12 mouse cellular contexts compared by ENCODE assay signal in genomic region chr13:37866846-37867245, GRCm38 (mm10).
A peak's percentile ranks its signal among the peaks of the same experiment; 100 is the strongest.
DNase-seq lines count a peak whose midpoint lies in the region; ATAC-seq lines count a peak whose summit lies in the region.
"Had no signal": no experiment of that assay in that cellular context is flagged by ENCODE, and none has a peak within 500 bp of the region (broad histone marks: within the 10 kb centered on the region; RNA-seq: fewer than 3 reads in every experiment).

No protein-coding gene starts in this region.

- intact Hi-C loops in heart, postnatal 25 days (cut with DNase I) = no loop called here

- peak overlapping the region; percentile 69 for H3K27ac ChIP-seq in heart, embryonic 10.5 days
- peak overlapping the region; percentile 61 for H3K27ac ChIP-seq in liver, embryonic 12.5 days
- H3K27ac ChIP-seq in liver, embryonic 11.5 days (ENCODE audit: low read depth, low read length) = no peak overlapping the region; the same call in 1 of the 2 replicates
- peak overlapping the region; percentile 77 for H3K27ac ChIP-seq in liver, embryonic 13.5 days

- WGBS in heart, embryonic 10.5 days = 49% methylated on average over 3 of the region's 3 CpGs
- WGBS in liver, embryonic 12.5 days (ENCODE audit: insufficient replicate concordance) = 53% methylated on average over 3 of the region's 3 CpGs
- WGBS in liver, embryonic 11.5 days = 57% methylated on average over 3 of the region's 3 CpGs
- 46% methylated on average over 3 of the region's 3 CpGs for WGBS in liver, embryonic 13.5 days (ENCODE audit: insufficient replicate concordance)

- H3K4me3 ChIP-seq in heart, embryonic 10.5 days = no peak overlapping the region
- H3K4me3 ChIP-seq in liver, embryonic 12.5 days = no peak overlapping the region
- H3K4me3 ChIP-seq in liver, embryonic 11.5 days (ENCODE audit: low read depth, low read length) = no peak overlapping the region
- H3K4me3 ChIP-seq in liver, embryonic 13.5 days (replicated peaks) = no peak overlapping the region

- no peaks in the 10 kb centered on the region for H3K27me3 ChIP-seq in heart, embryonic 10.5 days (ENCODE audit: insufficient read depth, poor library complexity, severe bottlenecking)
- H3K27me3 ChIP-seq in liver, embryonic 12.5 days (replicated peaks) = no peaks in the 10 kb centered on the region
- H3K27me3 ChIP-seq in liver, embryonic 11.5 days (replicated peaks; ENCODE audit: control insufficient read depth, insufficient read depth, low read length) = no peaks in the 10 kb centered on the region
- no peaks in the 10 kb centered on the region for H3K27me3 ChIP-seq in liver, embryonic 13.5 days

- no peaks in the 10 kb centered on the region for H3K9me3 ChIP-seq in heart, embryonic 10.5 days
- H3K9me3 ChIP-seq in liver, embryonic 12.5 days (replicated peaks) = no peaks in the 10 kb centered on the region
- no peaks in the 10 kb centered on the region for H3K9me3 ChIP-seq in liver, embryonic 11.5 days (ENCODE audit: control insufficient read depth, low read length)
- H3K9me3 ChIP-seq in liver, embryonic 13.5 days (replicated peaks) = no peaks in the 10 kb centered on the region

- no peak for DNase-seq in heart, embryonic 10.5 days (ENCODE audit: low spot score)
- no peak for DNase-seq in heart, postnatal 25 days (ENCODE audit: low spot score)
- DNase-seq in liver, embryonic 11.5 days (ENCODE audit: low spot score) = no peak
- peak; percentile 25 for DNase-seq in NIH3T3 (ENCODE audit: low read depth)
- DNase-seq in liver, embryonic 13.5 days = no peak
- no peak for DNase-seq in cerebellum, postnatal 36 days
- no peak for DNase-seq in cerebellum, postnatal 25 days
- DNase-seq: gastrocnemius, postnatal 10 days; kidney, adult 2 months; left cerebral cortex, postnatal 4 days; right cerebral cortex, postnatal 14 days had no signal

- no peak overlapping the region for H3K4me2 ChIP-seq in liver, embryonic 12.5 days
- no peak overlapping the region for H3K4me2 ChIP-seq in liver, embryonic 11.5 days
- no peak overlapping the region for H3K4me2 ChIP-seq in liver, embryonic 13.5 days

- 0 out of 2 replicates have a peak overlapping the region, but pooled peaks have one; percentile 6 for H3K9ac ChIP-seq in liver, embryonic 12.5 days
- no peak overlapping the region for H3K9ac ChIP-seq in liver, embryonic 11.5 days (ENCODE audit: low read depth, low read length)
- peak overlapping the region; percentile 27; the same call in 1 of the 2 replicates for H3K9ac ChIP-seq in liver, embryonic 13.5 days

- ATAC-seq in liver, embryonic 12.5 days = no peak
- ATAC-seq in liver, embryonic 11.5 days (replicated peaks; ENCODE audit: low FRiP score) = no peak
- ATAC-seq in liver, embryonic 13.5 days (ENCODE audit: low read depth) = no peak

- H3K36me3 ChIP-seq in heart, embryonic 10.5 days = no peaks in the 10 kb centered on the region
- H3K36me3 ChIP-seq in liver, embryonic 12.5 days = peaks cover 4% of the 10 kb centered on the region
- no peaks in the 10 kb centered on the region; the same call in 1 of the 2 replicates for H3K36me3 ChIP-seq in liver, embryonic 11.5 days (ENCODE audit: control insufficient read depth, insufficient read depth, low read length)
- peaks cover 7% of the 10 kb centered on the region for H3K36me3 ChIP-seq in liver, embryonic 13.5 days

- peaks cover 63% of the 10 kb centered on the region for H3K4me1 ChIP-seq in heart, embryonic 10.5 days
- H3K4me1 ChIP-seq in liver, embryonic 12.5 days = peaks cover 96% of the 10 kb centered on the region
- H3K4me1 ChIP-seq in liver, embryonic 11.5 days (replicated peaks; ENCODE audit: control insufficient read depth, insufficient read depth, low read length) = peaks cover 85% of the 10 kb centered on the region
- H3K4me1 ChIP-seq in liver, embryonic 13.5 days (replicated peaks) = peaks cover 97% of the 10 kb centered on the region
